Mouse (Mus musculus) cerebellum, adult 9-11 months (tissue): ENCODE data around the gene Rnf19b.

Experiments used
- DNase-seq: peaks from one replicate; pipeline ENCODE4 v3.0.0; 2022

The Rnf19b gene

DNA sequence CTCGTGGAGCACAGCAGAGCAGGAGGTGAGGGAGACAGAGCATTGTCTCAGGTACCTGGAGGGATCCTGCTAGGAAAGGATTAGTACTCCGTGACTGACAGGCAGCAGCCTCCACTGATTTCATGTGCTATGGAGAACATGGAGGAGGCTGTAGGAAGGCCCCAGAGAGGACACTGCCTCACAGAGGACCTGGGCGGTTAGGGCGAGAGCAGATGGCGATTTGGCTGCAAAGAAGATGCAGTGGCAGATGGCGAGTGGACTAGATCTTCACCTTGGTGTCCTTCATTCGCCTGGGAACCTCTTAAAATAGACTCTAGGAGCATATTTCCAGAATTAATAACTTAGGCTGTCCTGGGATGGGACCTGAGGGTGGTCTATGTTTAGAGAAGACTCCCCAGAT is 23.0 kb downstream of the Rnf19b start:
- DNase-seq = peak; percentile 95

DNA sequence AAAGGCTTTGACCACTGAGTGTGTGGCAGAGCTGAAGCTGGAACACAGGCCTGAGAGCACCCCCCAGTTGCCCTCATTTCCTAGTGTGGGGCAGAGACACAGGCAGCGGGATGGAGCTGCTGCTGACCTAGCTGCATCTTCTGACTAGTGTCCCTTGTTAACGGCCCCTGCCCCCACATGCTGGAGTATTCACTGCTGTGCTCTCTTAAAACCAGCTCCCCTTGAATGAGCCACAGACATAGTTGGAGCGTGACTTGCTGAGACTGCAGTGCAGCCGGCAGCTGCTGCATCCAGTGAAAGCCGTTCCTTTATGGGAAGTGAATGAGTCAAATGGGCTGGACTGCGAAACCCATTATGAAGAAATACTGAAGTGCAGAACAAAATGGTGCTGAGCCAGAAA is 23.4 kb downstream of the Rnf19b start:
- DNase-seq = no peak

DNA sequence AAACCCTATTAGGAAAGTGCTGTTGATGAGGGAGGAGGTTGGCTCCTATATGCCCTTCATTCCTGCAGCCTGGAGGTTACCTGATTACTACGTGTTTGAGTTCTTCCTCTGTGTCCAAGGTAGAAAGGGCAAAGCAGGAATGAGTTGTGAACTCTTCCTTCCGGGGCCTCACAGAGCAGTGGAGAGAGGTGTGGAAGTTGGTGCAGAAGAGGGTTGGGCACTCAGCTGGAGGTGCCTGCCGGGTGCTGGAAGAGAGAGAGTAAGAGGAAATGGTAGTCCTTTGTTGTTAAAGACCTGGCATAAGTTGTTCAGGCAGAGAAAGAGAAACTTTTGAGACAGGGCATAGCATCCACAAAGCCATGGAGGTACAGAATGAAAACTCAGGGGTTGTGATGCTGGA is 23.9 kb downstream of the Rnf19b start:
- DNase-seq = no peak

- peak; percentile 84 for DNase-seq
These were observed 24.5 kb downstream of the Rnf19b start for GRCm38 (mm10) chr4:129082379-129083115.

DNA sequence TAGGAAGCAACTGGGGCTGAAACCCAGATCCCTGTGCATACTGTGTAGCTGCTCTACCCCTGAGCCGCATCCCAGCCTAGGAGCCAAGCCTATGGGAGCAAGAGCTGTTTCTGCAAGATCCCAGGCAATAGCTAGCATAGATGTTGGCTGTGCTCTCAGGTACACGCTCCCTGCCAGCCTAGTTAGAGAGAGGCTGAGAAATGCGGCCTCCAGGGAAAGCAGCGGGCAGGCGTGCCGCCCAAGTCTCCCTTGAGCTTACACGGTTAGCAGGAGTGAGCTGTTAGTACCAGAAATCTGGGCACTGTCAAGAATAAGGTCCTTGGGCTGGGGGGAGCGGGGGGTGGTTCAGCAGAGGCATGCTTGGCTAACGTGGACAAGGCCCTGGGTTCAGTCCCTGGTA is 26.8 kb downstream of the Rnf19b start:
- no peak for DNase-seq

- peak; percentile 72 for DNase-seq
These were observed 28.0 kb downstream of the Rnf19b start for GRCm38 (mm10) chr4:129086078-129086477.

DNA sequence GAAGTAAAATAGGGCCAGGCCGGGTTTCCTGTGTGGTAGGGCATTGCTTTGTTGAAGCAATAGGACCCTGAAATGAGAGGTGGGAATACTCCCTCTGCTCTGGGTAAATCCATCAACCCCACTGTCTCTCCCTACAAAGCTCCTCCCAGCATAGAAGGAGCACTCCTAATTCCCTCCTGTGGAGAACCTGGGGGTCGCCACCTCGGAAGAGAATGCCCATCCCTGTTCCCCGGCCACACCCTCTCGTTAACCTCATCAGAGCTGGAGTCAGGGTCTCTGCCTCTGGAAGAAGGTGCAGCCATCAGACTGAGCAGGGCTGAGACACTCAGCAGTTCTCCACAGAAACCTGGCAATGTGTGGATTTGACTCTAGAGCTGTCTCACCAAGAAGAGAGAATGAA is 29.8 kb downstream of the Rnf19b start:
- no peak for DNase-seq

- no peak for DNase-seq
These were observed 37.2 kb downstream of the Rnf19b start for GRCm38 (mm10) chr4:129095276-129095675.

DNA sequence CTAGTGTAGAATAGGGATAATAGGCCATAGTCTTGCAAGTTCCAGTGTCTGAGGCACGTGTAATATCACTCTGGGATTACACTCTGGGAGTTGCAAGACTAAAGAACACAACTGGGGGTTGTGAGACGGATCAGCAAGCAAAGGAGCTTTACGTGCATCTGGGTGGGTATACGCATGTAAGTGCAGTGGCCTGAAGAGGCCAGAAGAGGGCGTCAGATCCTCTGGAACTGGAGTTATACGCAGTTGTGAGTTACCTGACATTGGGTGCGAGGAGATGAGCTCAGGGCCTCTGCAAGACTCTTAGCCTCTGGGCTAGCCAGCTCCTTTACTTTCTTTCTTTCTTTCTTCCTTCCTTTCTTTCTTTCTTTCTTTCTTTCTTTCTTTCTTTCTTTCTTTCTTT is 38.9 kb downstream of the Rnf19b start:
- DNase-seq = no peak

DNA sequence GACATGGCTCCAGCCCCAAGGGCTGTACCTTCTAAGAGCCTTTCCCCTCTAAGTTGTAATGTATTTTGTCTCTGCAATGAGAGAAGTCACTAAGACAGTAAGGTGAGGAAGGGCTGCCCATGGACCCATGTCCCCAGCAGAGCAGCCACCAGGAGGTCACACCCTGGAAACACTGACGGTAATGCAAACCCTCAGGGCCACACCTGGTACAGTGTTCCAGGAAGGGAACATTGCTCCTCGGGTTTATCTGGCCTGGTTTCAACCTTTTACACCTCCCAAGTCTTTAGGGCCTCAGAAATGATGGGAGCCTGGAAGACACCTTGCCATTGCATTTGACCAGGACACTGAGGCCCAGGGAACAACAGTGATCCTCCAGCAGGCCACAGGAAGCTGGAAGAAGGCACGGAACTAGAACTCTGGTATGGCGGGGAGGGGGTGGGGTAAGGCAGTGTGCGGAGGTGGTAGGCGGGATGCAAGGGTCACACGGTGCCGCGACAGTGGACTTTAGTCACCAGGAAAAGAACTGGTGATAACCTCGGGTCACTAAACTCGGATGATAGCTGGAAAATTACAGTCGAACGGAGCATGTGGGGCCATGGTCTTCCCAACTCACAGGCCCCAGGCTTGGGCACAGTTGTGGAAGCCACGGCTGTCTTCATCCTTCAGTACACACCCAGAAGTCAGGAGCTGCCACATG is 44.2 kb downstream of the Rnf19b start:
- DNase-seq = no peak

DNA sequence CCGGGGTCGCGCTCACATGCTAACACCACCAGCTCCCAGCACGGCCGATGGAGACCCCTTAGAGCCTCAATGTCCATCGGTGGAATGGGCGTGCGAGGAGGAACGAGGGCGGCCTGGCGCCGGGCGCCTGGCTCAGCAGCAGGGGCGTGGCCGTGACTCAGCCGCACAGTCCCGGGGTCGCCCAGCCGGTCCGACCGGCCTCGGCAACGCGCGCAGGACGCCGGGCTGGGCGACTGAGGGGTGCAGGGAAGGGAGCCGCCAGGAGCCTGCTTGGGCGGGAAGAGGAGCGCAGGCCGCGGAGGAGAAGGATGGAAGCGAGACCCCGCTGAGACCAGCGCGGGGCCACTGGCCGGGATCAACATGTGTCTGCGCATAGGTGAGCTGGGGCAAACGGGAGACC is 47.3 kb downstream of the Rnf19b start, which contains the start of gene Tmem54:
Gene Tmem54 (plus strand): TSS at position 193 of the 400 bp plus-strand sequence.
- DNase-seq = no peak

- DNase-seq = no peak
These were observed 48.0 kb downstream of the Rnf19b start for GRCm38 (mm10) chr4:129106073-129106472.

DNA sequence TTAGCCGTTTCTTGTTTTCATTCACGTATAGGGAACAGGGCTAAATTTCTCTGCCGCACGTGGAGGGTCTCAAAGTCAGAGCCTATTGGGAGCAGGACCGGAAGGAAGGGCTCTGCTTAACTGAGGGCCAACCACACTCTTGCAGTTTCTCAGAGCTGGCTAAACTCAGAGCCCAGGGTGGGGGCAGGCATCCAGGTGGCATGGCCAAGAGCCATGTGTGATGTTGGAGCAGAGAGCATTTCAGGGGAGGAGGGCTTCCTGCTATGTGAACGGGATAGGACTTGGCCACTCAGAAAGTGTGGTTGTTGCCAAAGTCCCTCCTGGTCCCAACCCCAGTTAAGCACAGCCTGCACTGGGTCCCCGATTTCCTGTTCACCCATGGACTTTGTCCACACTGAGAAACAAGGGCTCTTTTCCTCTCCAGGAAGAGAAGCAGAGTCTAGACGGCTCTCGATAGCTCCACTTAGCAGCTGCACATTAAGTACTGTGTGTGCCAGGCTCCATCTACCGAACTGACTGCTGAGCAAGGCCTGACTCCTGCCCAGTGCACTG is 49.4 kb downstream of the Rnf19b start:
- DNase-seq = no peak

DNA sequence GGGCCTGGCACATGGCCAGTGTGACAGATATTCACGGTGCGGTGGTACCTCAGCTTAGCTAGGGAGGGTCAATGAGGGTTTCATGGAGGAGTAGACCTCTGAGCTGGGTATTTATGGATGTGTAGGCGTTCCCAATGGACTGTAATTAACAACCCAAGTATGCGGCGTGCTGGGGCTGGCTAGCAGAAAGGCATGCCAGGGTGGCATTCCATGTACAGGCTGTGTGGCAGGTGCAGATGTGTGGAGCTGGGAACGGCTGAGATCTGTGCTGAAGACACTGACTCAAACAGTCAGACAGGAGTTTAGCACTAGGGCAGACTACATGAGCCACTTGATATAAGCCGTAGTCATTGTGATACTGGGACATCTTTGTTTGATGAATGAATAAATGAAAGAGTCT is 50.6 kb downstream of the Rnf19b start:
- DNase-seq = no peak

- DNase-seq = no peak
These were observed 52.7 kb downstream of the Rnf19b start for GRCm38 (mm10) chr4:129110804-129111203.

DNA sequence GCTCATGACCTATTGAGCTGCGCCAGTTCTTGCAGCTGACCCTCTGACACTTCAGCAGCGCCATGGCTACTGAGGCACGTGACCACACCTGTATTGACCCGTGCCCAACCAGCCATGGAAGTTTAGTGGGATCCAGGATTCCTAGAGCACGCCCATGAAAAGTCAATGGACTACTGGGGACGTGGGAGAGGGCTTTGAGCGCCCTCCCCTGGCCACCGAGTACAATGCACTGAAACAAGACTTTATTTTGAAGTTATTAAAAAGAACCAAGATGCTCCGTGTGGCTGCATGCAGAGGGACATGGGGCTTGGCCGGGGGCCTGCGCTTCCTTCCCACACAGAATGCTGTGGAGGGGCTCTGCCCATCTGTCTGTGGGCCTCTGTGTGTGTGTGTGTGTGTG is 53.3 kb downstream of the Rnf19b start:
- no peak for DNase-seq

- DNase-seq = no peak
These were observed 54.2 kb downstream of the Rnf19b start for GRCm38 (mm10) chr4:129112231-129112630.

- peak; percentile 87 for DNase-seq
These were observed 55.3 kb downstream of the Rnf19b start for GRCm38 (mm10) chr4:129113083-129113988.

GRCm38 (mm10) chr4:129116703-129117102 is 58.6 kb downstream of the Rnf19b start:
- no peak for DNase-seq

GRCm38 (mm10) chr4:129117720-129118510 is 59.8 kb downstream of the Rnf19b start:
- no peak for DNase-seq

DNA sequence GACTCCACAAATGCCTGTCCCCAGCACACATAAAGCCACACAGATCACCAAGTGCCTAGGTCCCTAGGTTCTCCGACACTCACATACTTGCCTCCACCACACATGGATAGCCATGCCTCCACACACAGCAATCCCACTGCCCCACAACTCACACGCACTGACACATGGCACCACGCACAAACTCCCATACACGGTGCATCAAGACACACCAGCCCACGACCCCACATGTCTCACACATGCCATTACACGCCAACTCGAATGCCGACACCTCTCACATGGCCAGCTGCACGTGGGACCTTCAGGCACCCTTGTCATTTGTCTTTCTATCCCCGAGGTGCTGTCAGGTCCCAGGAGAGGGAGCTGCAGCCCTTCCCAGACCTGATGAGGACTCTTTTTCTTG is 61.6 kb downstream of the Rnf19b start:
- DNase-seq = no peak
